Comparison of ENCODE assay signal across 17 mouse cellular contexts in the genomic region with DNA sequence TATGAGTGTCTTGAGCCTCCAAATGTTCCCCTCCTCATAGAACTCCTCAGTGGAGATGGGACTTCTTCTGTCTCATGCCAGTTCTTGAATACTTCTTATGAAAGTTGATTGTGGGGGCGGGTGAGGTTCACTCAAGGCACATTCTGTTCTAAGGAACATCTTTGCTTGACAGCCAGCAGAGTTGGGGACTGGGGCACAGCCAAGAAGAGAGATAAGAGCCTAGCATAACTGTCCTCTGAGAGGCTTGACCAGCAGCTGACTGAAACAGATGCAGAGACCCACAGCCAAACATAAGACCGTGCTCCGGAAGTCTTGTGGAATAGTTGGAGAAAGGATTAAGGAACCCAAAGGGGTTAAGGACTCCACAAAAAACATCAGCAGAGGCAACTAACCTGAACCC.
DNase-seq lines count a peak whose midpoint lies in the region; ATAC-seq and TF ChIP-seq lines count a peak whose summit lies in the region.
"Had no signal": no experiment of that assay in that cellular context is flagged by ENCODE, and none has a peak within 500 bp of the region (broad histone marks: within the 10 kb centered on the region; RNA-seq: fewer than 3 reads in every experiment).

No protein-coding gene starts in this region.

- no peak for ATAC-seq in intestine, embryonic 15.5 days
- ATAC-seq: forebrain, embryonic 13.5 days; intestine, embryonic 16.5 days had no signal

- no peak overlapping the region for H3K27ac ChIP-seq in gastrocnemius, adult 2 months
- H3K27ac ChIP-seq in intestine, embryonic 15.5 days = no peak overlapping the region
- H3K27ac ChIP-seq: forebrain, embryonic 13.5 days; heart, embryonic 15.5 days; hindbrain, embryonic 14.5 days; neural tube, embryonic 13.5 days had no signal

- H3K36me3 ChIP-seq in intestine, embryonic 15.5 days = no peaks in the 10 kb centered on the region
- H3K36me3 ChIP-seq: heart, embryonic 15.5 days; neural tube, embryonic 13.5 days had no signal

- no peak for TF ChIP-seq CTCF in gastrocnemius, adult 2 months (IDR thresholded peaks at IDR 0.05)

- H3K27me3 ChIP-seq in intestine, embryonic 15.5 days (replicated peaks) = no peaks in the 10 kb centered on the region
- H3K27me3 ChIP-seq: forebrain, embryonic 13.5 days; neural tube, embryonic 13.5 days had no signal

- intact Hi-C loops in gastrocnemius, adult 2 months (cut with DNase I) = no loop called here

- no peaks in the 10 kb centered on the region for H3K9me3 ChIP-seq in intestine, embryonic 15.5 days
- H3K9me3 ChIP-seq: forebrain, embryonic 13.5 days; heart, embryonic 15.5 days; neural tube, embryonic 13.5 days had no signal

- no peaks in the 10 kb centered on the region for H3K4me1 ChIP-seq in intestine, embryonic 15.5 days (replicated peaks)
- H3K4me1 ChIP-seq: forebrain, embryonic 13.5 days; heart, embryonic 15.5 days; neural tube, embryonic 13.5 days had no signal

- H3K4me3 ChIP-seq in gastrocnemius, adult 2 months = no peak overlapping the region
- no peak overlapping the region for H3K4me3 ChIP-seq in intestine, embryonic 15.5 days (replicated peaks)
- H3K4me3 ChIP-seq: forebrain, embryonic 13.5 days; heart, embryonic 15.5 days; neural tube, embryonic 13.5 days had no signal

- peak; percentile 25 for DNase-seq in gastrocnemius, adult 2 months
- no peak for DNase-seq in gastrocnemius, postnatal 10 days
- DNase-seq in urinary bladder, postnatal 14 days (ENCODE audit: low spot score) = peak; percentile 5
- no peak for DNase-seq in urinary bladder, postnatal 25 days (ENCODE audit: low spot score)
- DNase-seq in lung, postnatal 14 days = peak; percentile 51
- DNase-seq in layer of hippocampus, adult 8-10 months (ENCODE audit: low spot score in 2 of 2) = no peak
- DNase-seq in frontal cortex, postnatal 25 days (ENCODE audit: low spot score in 2 of 2) = no peak
- DNase-seq: cerebellum, postnatal 10 days; layer of hippocampus, postnatal 36 days; liver; right cerebral cortex, postnatal 25 days had no signal

- 97% methylated on average over 3 of the region's 3 CpGs for WGBS in intestine, embryonic 15.5 days

- no peak overlapping the region for H3K9ac ChIP-seq in intestine, embryonic 15.5 days
- H3K9ac ChIP-seq: forebrain, embryonic 13.5 days; heart, embryonic 15.5 days; hindbrain, embryonic 14.5 days; neural tube, embryonic 13.5 days had no signal

- no peak overlapping the region for H3K4me2 ChIP-seq in intestine, embryonic 15.5 days (replicated peaks)
- H3K4me2 ChIP-seq: forebrain, embryonic 13.5 days; heart, embryonic 15.5 days; hindbrain, embryonic 14.5 days; neural tube, embryonic 13.5 days had no signal

Comparison
In these comparisons a context has a peak if more than half of its experiments do, and no peak if none do; other contexts are left out.
1. DNase-seq: peak in gastrocnemius, adult 2 months (single experiment), urinary bladder, postnatal 14 days (single experiment) and lung, postnatal 14 days (single experiment); none in gastrocnemius, postnatal 10 days (single experiment), urinary bladder, postnatal 25 days (single experiment), layer of hippocampus, adult 8-10 months (0 of 2) and frontal cortex, postnatal 25 days (0 of 2).